Mouse (Mus musculus) neural tube, embryonic 15.5 days (tissue): ENCODE measurements around the gene Bcar3. TPM values are rescaled to one million over a fixed set of nuclear protein-coding genes. Genes with fewer than 3 reads are reported as not detected.

ENCODE experiments used
- ATAC-seq: fragments of 200-750 bp; cut with Nextera tagmentation; 2 replicates; pipeline ENCODE4 v1.8.0; 2017; ENCODE audit warnings: mild to moderate bottlenecking, moderate TSS enrichment, moderate library complexity; ENCODE audit not compliant: low FRiP score
- H3K27ac ChIP-seq: fragments of 300-500 bp; sonication (generic); replicated peaks from 2 replicates; pipeline ENCODE4 v1.5.1; 2015; ENCODE audit warnings: mild to moderate bottlenecking, inconsistent platforms
- H3K27me3 ChIP-seq: fragments of 300-500 bp; sonication (generic); replicated peaks from 2 replicates; pipeline ENCODE4 v1.6.1; 2015; ENCODE audit warnings: inconsistent platforms
- H3K36me3 ChIP-seq: fragments of 300-500 bp; sonication (generic); 2 replicates; pipeline ENCODE4 v1.6.1; 2015; ENCODE audit warnings: inconsistent platforms
- H3K4me1 ChIP-seq: fragments of 300-500 bp; sonication (generic); 2 replicates; pipeline ENCODE4 v1.6.1; 2015; ENCODE audit warnings: inconsistent platforms
- H3K4me2 ChIP-seq: fragments of 300-500 bp; sonication (generic); 2 replicates; pipeline ENCODE4 v1.6.1; 2015; ENCODE audit warnings: inconsistent platforms, mild to moderate bottlenecking, moderate library complexity
- H3K4me3 ChIP-seq: fragments of 300-500 bp; sonication (generic); replicated peaks from 2 replicates; pipeline ENCODE4 v1.5.1; 2015; ENCODE audit warnings: mild to moderate bottlenecking, inconsistent platforms
- H3K9ac ChIP-seq: fragments of 300-500 bp; sonication (generic); replicated peaks from 2 replicates; pipeline ENCODE4 v1.6.1; 2015; ENCODE audit warnings: mild to moderate bottlenecking, inconsistent platforms
- H3K9me3 ChIP-seq: fragments of 300-500 bp; sonication (generic); replicated peaks from 2 replicates; pipeline ENCODE4 v1.6.1; 2016; ENCODE audit warnings: inconsistent platforms
- WGBS: fragments of 180-500 bp; shearing (Covaris S2); methylation state at CpG from one replicate; pipeline ENCODE4 v1.1.7; 2015; ENCODE audit warnings: mixed read lengths; 5-methylcytosine and 5-hydroxymethylcytosine counted together
- polyA plus RNA-seq: library from polyadenylated mRNA; unstranded; fragments of >200 nt; fragmentation: Nextera tagmentation; extraction: Ambion mirVana; gene quantifications from 2 replicates; pipeline ENCODE4 v1.2.1, GENCODE M21; 2015

Bcar3 gene
- polyA plus RNA-seq, 1 experiment from 2014 or later: 5.5 TPM

GRCm38 (mm10) chr3:122293223-122293953, 548 bp upstream of the Bcar3 start:
- Histone ChIP-seq H3K27me3 (no peaks in the 10 kb centered on the region), H3K4me2 (peak overlapping the region; percentile 83), H3K4me3 (peak overlapping the region; percentile 68), H3K27ac (peak overlapping the region; percentile 100), H3K4me1 (peaks cover 49% of the 10 kb centered on the region), H3K36me3 (no peaks in the 10 kb centered on the region), H3K9ac (peak overlapping the region; percentile 87), H3K9me3 (no peaks in the 10 kb centered on the region)
- WGBS: 0% methylated on average over 100 of the region's 105 CpGs
- peak; percentile 85 for ATAC-seq

- WGBS: 14% methylated on average over 5 of the region's 5 CpGs
- Histone ChIP-seq H3K27ac (peak overlapping the region; percentile 100), H3K4me3 (no peak overlapping the region), H3K4me2 (no peak overlapping the region), H3K27me3 (no peaks in the 10 kb centered on the region), H3K9me3 (no peaks in the 10 kb centered on the region), H3K4me1 (peaks cover 44% of the 10 kb centered on the region), H3K9ac (no peak overlapping the region), H3K36me3 (no peaks in the 10 kb centered on the region)
- ATAC-seq: no peak
These were observed 1.6 kb downstream of the Bcar3 start for GRCm38 (mm10) chr3:122295511-122295910.

GRCm38 (mm10) chr3:122296979-122297378, 3.0 kb downstream of the Bcar3 start:
- H3K36me3 ChIP-seq: no peaks in the 10 kb centered on the region
- peaks cover 40% of the 10 kb centered on the region for H3K4me1 ChIP-seq
- no peak overlapping the region for H3K9ac ChIP-seq
- peak overlapping the region; percentile 29 for H3K27ac ChIP-seq
- WGBS: 48% methylated on average over 5 of the region's 5 CpGs
- ATAC-seq: no peak
- H3K27me3 ChIP-seq: no peaks in the 10 kb centered on the region
- no peaks in the 10 kb centered on the region for H3K9me3 ChIP-seq
- H3K4me3 ChIP-seq: no peak overlapping the region
- no peak overlapping the region for H3K4me2 ChIP-seq

GRCm38 (mm10) chr3:122300983-122301919, 7.3 kb downstream of the Bcar3 start:
- H3K4me1 ChIP-seq: peaks cover 18% of the 10 kb centered on the region
- H3K4me3 ChIP-seq: no peak overlapping the region
- peak overlapping the region; percentile 38; the same call in 1 of the 2 replicates for H3K27ac ChIP-seq
- no peaks in the 10 kb centered on the region for H3K36me3 ChIP-seq
- no peaks in the 10 kb centered on the region for H3K27me3 ChIP-seq
- no peaks in the 10 kb centered on the region for H3K9me3 ChIP-seq
- whole genome bisulfite sequencing: 61% methylated on average over 9 of the region's 9 CpGs
- ATAC-seq: peak; percentile 36; the same call in 1 of the 2 replicates
- no peak overlapping the region for H3K4me2 ChIP-seq
- no peak overlapping the region for H3K9ac ChIP-seq

GRCm38 (mm10) chr3:122304560-122304959, 10.6 kb downstream of the Bcar3 start:
- WGBS: 88% methylated on average over 4 of the region's 4 CpGs

GRCm38 (mm10) chr3:122307894-122308671, 14.1 kb downstream of the Bcar3 start:
- H3K4me1 ChIP-seq: no peaks in the 10 kb centered on the region
- 76% methylated on average over 4 of the region's 4 CpGs for WGBS

More at GRCm38 (mm10) chr3:122304560-122304959, 10.6 kb downstream of the Bcar3 start:
- H3K27me3 ChIP-seq: no peaks in the 10 kb centered on the region
- no peak for ATAC-seq
- no peak overlapping the region for H3K4me2 ChIP-seq
- no peak overlapping the region for H3K9ac ChIP-seq
- H3K4me3 ChIP-seq: no peak overlapping the region
- H3K27ac ChIP-seq: no peak overlapping the region
- H3K36me3 ChIP-seq: no peaks in the 10 kb centered on the region
- no peaks in the 10 kb centered on the region for H3K9me3 ChIP-seq
- H3K4me1 ChIP-seq: peaks cover 12% of the 10 kb centered on the region

GRCm38 (mm10) chr3:122308981-122309380, 15.0 kb downstream of the Bcar3 start:
- no peak overlapping the region for H3K4me3 ChIP-seq
- H3K36me3 ChIP-seq: no peaks in the 10 kb centered on the region
- WGBS: 38% methylated on average over 6 of the region's 6 CpGs
- H3K9ac ChIP-seq: no peak overlapping the region
- H3K4me2 ChIP-seq: no peak overlapping the region
- ATAC-seq: no peak
- H3K27ac ChIP-seq: no peak overlapping the region
- no peaks in the 10 kb centered on the region for H3K27me3 ChIP-seq
- no peaks in the 10 kb centered on the region for H3K4me1 ChIP-seq
- H3K9me3 ChIP-seq: no peaks in the 10 kb centered on the region

More at GRCm38 (mm10) chr3:122307894-122308671, 14.1 kb downstream of the Bcar3 start:
- no peak for ATAC-seq
- no peak overlapping the region for H3K4me2 ChIP-seq
- H3K4me3 ChIP-seq: no peak overlapping the region
- H3K36me3 ChIP-seq: no peaks in the 10 kb centered on the region
- no peaks in the 10 kb centered on the region for H3K27me3 ChIP-seq
- H3K27ac ChIP-seq: no peak overlapping the region
- no peaks in the 10 kb centered on the region for H3K9me3 ChIP-seq
- H3K9ac ChIP-seq: no peak overlapping the region

- no peak overlapping the region for H3K4me3 ChIP-seq
- no peaks in the 10 kb centered on the region for H3K9me3 ChIP-seq
- ATAC-seq: 0 out of 2 replicates have a peak, but pooled peaks have one; percentile 42
- H3K4me2 ChIP-seq: no peak overlapping the region
- H3K36me3 ChIP-seq: no peaks in the 10 kb centered on the region
- WGBS: 18% methylated on average over 2 of the region's 2 CpGs
- H3K27me3 ChIP-seq: no peaks in the 10 kb centered on the region
- no peak overlapping the region for H3K9ac ChIP-seq
- no peak overlapping the region for H3K27ac ChIP-seq
- peaks cover 3% of the 10 kb centered on the region; the same call in 1 of the 2 replicates for H3K4me1 ChIP-seq
These were observed 18.1 kb downstream of the Bcar3 start for GRCm38 (mm10) chr3:122312078-122312477.

GRCm38 (mm10) chr3:122312936-122313629, 19.1 kb downstream of the Bcar3 start:
- no peak for ATAC-seq
- H3K36me3 ChIP-seq: no peaks in the 10 kb centered on the region
- no peak overlapping the region for H3K4me3 ChIP-seq
- no peak overlapping the region for H3K4me2 ChIP-seq
- no peak overlapping the region for H3K27ac ChIP-seq
- H3K4me1 ChIP-seq: peaks cover 5% of the 10 kb centered on the region; the same call in 1 of the 2 replicates
- no peaks in the 10 kb centered on the region for H3K27me3 ChIP-seq
- no peak overlapping the region for H3K9ac ChIP-seq
- 79% methylated on average over 10 of the region's 10 CpGs for WGBS
- no peaks in the 10 kb centered on the region for H3K9me3 ChIP-seq

- Histone ChIP-seq H3K4me1 (peaks cover 5% of the 10 kb centered on the region; the same call in 1 of the 2 replicates), H3K27me3 (no peaks in the 10 kb centered on the region), H3K9me3 (no peaks in the 10 kb centered on the region), H3K27ac (no peak overlapping the region), H3K9ac (no peak overlapping the region), H3K4me2 (no peak overlapping the region), H3K4me3 (no peak overlapping the region), H3K36me3 (no peaks in the 10 kb centered on the region)
- ATAC-seq: no peak
- WGBS: 59% methylated on average over 7 of the region's 7 CpGs
These were observed 20.0 kb downstream of the Bcar3 start for GRCm38 (mm10) chr3:122313936-122314335.
